Mouse (Mus musculus): ENCODE data around the gene Olfr718-ps1. TPM values are rescaled to one million over a fixed set of nuclear protein-coding genes. Genes with fewer than 3 reads are reported as not detected.

Gene Olfr718-ps1
- polyA plus RNA-seq, 1 experiment, result not detected

GRCm38 (mm10) chr5:143177541-143178200 lies 30.3 kb upstream of the Olfr718-ps1 start:
- H3K27ac ChIP-seq (ENCODE audit: insufficient read depth, low read length), result no peak overlapping the region
- WGBS, result 93% methylated on average over 3 of the region's 3 CpGs
- H3K4me1 ChIP-seq (ENCODE audit: control insufficient read depth, insufficient read depth, low read length), result peaks cover 2% of the 10 kb centered on the region
- DNase-seq, result no peak
- no peaks in the 10 kb centered on the region for H3K27me3 ChIP-seq (ENCODE audit: control insufficient read depth, insufficient read depth, low read length)
- 0 out of 2 replicates have a peak, but pooled peaks have one; percentile 18 for TF ChIP-seq CTCF (IDR thresholded peaks at IDR 0.05; ENCODE audit: borderline replicate concordance, insufficient read depth, low read depth, low read length)
- TF ChIP-seq POLR2A (IDR thresholded peaks at IDR 0.05; ENCODE audit: borderline replicate concordance, insufficient read depth, low read length), result no peak
- no peak overlapping the region for H3K4me3 ChIP-seq (replicated peaks; ENCODE audit: insufficient read depth, low read depth, low read length)

DNA sequence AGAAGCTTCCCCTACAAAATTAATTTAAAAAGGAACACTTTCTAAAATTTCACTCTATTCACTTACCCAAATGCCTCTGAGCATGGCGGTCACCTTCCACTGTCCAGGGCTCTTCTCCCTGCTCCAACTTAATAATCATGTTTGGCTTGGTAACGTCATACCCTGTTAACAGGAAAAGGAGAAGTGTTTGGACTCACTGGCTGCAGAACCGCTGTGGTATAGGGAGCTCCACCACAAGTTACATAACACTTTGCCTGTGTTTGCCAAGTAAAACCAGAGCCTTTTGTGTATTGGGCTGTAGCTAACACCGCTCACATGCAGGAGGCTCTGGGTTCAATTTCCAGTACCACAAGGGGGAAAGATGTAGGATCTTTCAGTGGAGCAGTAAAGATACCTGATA lies 28.6 kb upstream of the Olfr718-ps1 start:
- TF ChIP-seq CTCF (IDR thresholded peaks at IDR 0.05; ENCODE audit: borderline replicate concordance, insufficient read depth, low read depth, low read length) (no peak), POLR2A (IDR thresholded peaks at IDR 0.05; ENCODE audit: borderline replicate concordance, insufficient read depth, low read length) (no peak)
- Histone ChIP-seq H3K27ac (ENCODE audit: insufficient read depth, low read length) (no peak overlapping the region), H3K4me3 (replicated peaks; ENCODE audit: insufficient read depth, low read depth, low read length) (no peak overlapping the region), H3K4me1 (ENCODE audit: control insufficient read depth, insufficient read depth, low read length) (peaks cover 2% of the 10 kb centered on the region), H3K27me3 (ENCODE audit: control insufficient read depth, insufficient read depth, low read length) (no peaks in the 10 kb centered on the region)
- 93% methylated on average over 4 of the region's 4 CpGs for WGBS
- no peak for DNase-seq

DNA sequence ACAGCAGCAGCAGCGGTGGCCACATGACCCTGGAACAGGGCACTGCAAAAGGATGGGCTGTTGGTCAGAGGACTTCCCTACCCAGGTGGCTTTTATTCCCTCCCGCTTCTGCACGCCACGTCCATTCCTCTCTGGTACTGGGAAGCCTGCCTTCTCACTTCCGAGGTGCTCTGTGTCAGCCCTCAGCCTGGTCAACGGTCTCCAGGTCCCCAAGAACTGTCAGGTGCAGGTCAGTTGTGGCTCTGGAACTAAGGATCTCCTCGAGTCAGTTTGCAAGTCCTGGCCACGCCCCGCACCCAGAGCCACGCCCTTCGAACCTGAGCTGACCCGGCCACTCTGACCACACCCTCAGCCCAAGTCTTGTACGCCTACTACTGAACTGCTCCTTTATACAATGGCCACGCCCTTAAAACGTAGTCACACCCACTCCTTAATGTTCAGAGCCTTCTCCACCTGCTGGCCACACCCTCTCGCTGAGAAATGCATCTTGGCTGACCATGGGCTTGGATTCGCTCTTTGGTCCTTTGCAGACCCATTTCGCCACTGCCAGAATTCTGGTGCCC lies 18.2 kb upstream of the Olfr718-ps1 start:
- H3K27me3 ChIP-seq (ENCODE audit: control insufficient read depth, insufficient read depth, low read length), result no peaks in the 10 kb centered on the region
- TF ChIP-seq CTCF (IDR thresholded peaks at IDR 0.05; ENCODE audit: borderline replicate concordance, insufficient read depth, low read depth, low read length), result no peak
- TF ChIP-seq POLR2A (IDR thresholded peaks at IDR 0.05; ENCODE audit: borderline replicate concordance, insufficient read depth, low read length), result no peak
- H3K27ac ChIP-seq (ENCODE audit: insufficient read depth, low read length), result no peak overlapping the region
- 19% methylated on average over 18 of the region's 18 CpGs for WGBS
- H3K4me1 ChIP-seq (ENCODE audit: control insufficient read depth, insufficient read depth, low read length), result no peaks in the 10 kb centered on the region
- DNase-seq, result no peak
- no peak overlapping the region for H3K4me3 ChIP-seq (replicated peaks; ENCODE audit: insufficient read depth, low read depth, low read length)

- Histone ChIP-seq H3K4me1 (ENCODE audit: control insufficient read depth, insufficient read depth, low read length) (no peaks in the 10 kb centered on the region), H3K27ac (ENCODE audit: insufficient read depth, low read length) (no peak overlapping the region), H3K4me3 (replicated peaks; ENCODE audit: insufficient read depth, low read depth, low read length) (no peak overlapping the region), H3K27me3 (ENCODE audit: control insufficient read depth, insufficient read depth, low read length) (no peaks in the 10 kb centered on the region)
- WGBS, result 89% methylated on average over 3 of the region's 3 CpGs
- no peak for TF ChIP-seq CTCF (IDR thresholded peaks at IDR 0.05; ENCODE audit: borderline replicate concordance, insufficient read depth, low read depth, low read length)
- TF ChIP-seq POLR2A (IDR thresholded peaks at IDR 0.05; ENCODE audit: borderline replicate concordance, insufficient read depth, low read length), result no peak
- DNase-seq, result no peak
Observed at GRCm38 (mm10) chr5:143155534-143155933, 8.2 kb upstream of the Olfr718-ps1 start.

DNA sequence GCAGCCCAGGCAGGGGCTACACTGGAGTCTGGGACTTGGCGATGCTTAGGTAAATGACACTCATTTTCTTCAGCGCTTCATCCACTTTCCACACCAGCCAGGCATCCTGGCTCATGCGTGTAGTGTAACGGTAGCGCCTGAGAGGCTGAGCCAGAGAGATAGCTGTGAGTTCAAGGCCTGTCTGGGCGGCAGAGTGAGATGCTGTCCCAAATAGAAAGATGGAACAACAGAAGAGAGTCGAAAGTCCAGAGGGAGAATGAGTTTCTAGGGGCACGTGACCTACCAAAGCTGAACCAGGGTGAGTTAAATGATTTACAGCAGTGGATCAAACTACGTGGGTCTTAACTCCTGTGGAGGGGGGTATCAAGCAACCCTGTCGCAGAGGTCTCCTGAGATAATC lies 6.4 kb upstream of the Olfr718-ps1 start:
- H3K4me1 ChIP-seq (ENCODE audit: control insufficient read depth, insufficient read depth, low read length), result no peaks in the 10 kb centered on the region
- WGBS, result 90% methylated on average over 10 of the region's 10 CpGs
- TF ChIP-seq POLR2A (IDR thresholded peaks at IDR 0.05; ENCODE audit: borderline replicate concordance, insufficient read depth, low read length) (no peak), CTCF (IDR thresholded peaks at IDR 0.05; ENCODE audit: borderline replicate concordance, insufficient read depth, low read depth, low read length) (no peak)
- no peak for DNase-seq
- H3K4me3 ChIP-seq (replicated peaks; ENCODE audit: insufficient read depth, low read depth, low read length), result no peak overlapping the region
- no peak overlapping the region for H3K27ac ChIP-seq (ENCODE audit: insufficient read depth, low read length)
- no peaks in the 10 kb centered on the region for H3K27me3 ChIP-seq (ENCODE audit: control insufficient read depth, insufficient read depth, low read length)

DNA sequence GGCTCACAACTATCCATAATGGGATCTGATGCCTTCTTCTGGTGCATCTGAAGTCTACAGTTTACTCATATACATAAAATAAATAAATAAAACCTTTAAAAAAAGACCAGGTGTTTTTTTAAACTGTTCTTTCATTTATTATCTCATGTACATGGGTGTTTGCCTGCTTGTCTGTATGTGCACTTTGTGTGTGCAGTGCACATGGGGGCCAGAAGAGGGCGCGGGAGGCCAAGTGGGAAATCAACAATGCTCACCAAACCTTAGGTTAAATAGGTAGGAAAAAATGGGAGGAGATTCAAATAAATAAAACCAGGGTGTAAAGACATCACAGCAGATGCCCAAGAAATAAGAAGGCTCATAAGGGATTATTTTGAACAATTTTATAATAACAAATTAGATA lies 2.7 kb upstream of the Olfr718-ps1 start:
- TF ChIP-seq CTCF (IDR thresholded peaks at IDR 0.05; ENCODE audit: borderline replicate concordance, insufficient read depth, low read depth, low read length) (no peak), POLR2A (IDR thresholded peaks at IDR 0.05; ENCODE audit: borderline replicate concordance, insufficient read depth, low read length) (no peak)
- no peak for DNase-seq
- no peaks in the 10 kb centered on the region for H3K4me1 ChIP-seq (ENCODE audit: control insufficient read depth, insufficient read depth, low read length)
- H3K27ac ChIP-seq (ENCODE audit: insufficient read depth, low read length), result no peak overlapping the region
- 85% methylated on average over 2 of the region's 2 CpGs for WGBS
- H3K4me3 ChIP-seq (replicated peaks; ENCODE audit: insufficient read depth, low read depth, low read length), result no peak overlapping the region
- H3K27me3 ChIP-seq (ENCODE audit: control insufficient read depth, insufficient read depth, low read length), result no peaks in the 10 kb centered on the region

GRCm38 (mm10) chr5:143149536-143149935 lies 2.2 kb upstream of the Olfr718-ps1 start:
- H3K4me3 ChIP-seq (replicated peaks; ENCODE audit: insufficient read depth, low read depth, low read length), result no peak overlapping the region
- no peak for DNase-seq
- no peaks in the 10 kb centered on the region for H3K4me1 ChIP-seq (ENCODE audit: control insufficient read depth, insufficient read depth, low read length)
- TF ChIP-seq POLR2A (IDR thresholded peaks at IDR 0.05; ENCODE audit: borderline replicate concordance, insufficient read depth, low read length), result no peak
- no peak for TF ChIP-seq CTCF (IDR thresholded peaks at IDR 0.05; ENCODE audit: borderline replicate concordance, insufficient read depth, low read depth, low read length)
- H3K27me3 ChIP-seq (ENCODE audit: control insufficient read depth, insufficient read depth, low read length), result no peaks in the 10 kb centered on the region
- no peak overlapping the region for H3K27ac ChIP-seq (ENCODE audit: insufficient read depth, low read length)
- 92% methylated on average over 2 of the region's 2 CpGs for WGBS

- Histone ChIP-seq H3K27me3 (ENCODE audit: control insufficient read depth, insufficient read depth, low read length) (no peaks in the 10 kb centered on the region), H3K4me1 (ENCODE audit: control insufficient read depth, insufficient read depth, low read length) (no peaks in the 10 kb centered on the region), H3K4me3 (replicated peaks; ENCODE audit: insufficient read depth, low read depth, low read length) (no peak overlapping the region), H3K27ac (ENCODE audit: insufficient read depth, low read length) (no peak overlapping the region)
- DNase-seq, result no peak
- no peak for TF ChIP-seq CTCF (IDR thresholded peaks at IDR 0.05; ENCODE audit: borderline replicate concordance, insufficient read depth, low read depth, low read length)
- 93% methylated on average over 5 of the region's 5 CpGs for WGBS
Observed at GRCm38 (mm10) chr5:143148661-143149060, 1.3 kb upstream of the Olfr718-ps1 start.
